Mouse (Mus musculus) forebrain, embryonic 15.5 days (tissue): ENCODE results near the gene Pfn2. TPM values are rescaled to one million over a fixed set of nuclear protein-coding genes. Genes with fewer than 3 reads are reported as not detected.
"Not testable (repeated sequence)": the region's sequence is repeated elsewhere in the genome, so short reads cannot be mapped to it uniquely, and the experiment has no call there.

Source experiments
- ATAC-seq: fragments of 200-750 bp; cut with Nextera tagmentation; replicated peaks from 2 replicates; pipeline ENCODE4 v1.8.0; 2017; ENCODE audit warnings: mild to moderate bottlenecking, moderate TSS enrichment, moderate library complexity
- H3K27ac ChIP-seq: fragments of 300-500 bp; sonication (generic); replicated peaks from 2 replicates; pipeline ENCODE4 v1.5.1; 2015; ENCODE audit warnings: mild to moderate bottlenecking, inconsistent platforms
- H3K27me3 ChIP-seq: fragments of 300-500 bp; sonication (generic); 2 replicates; pipeline ENCODE4 v1.6.1; 2015; ENCODE audit warnings: inconsistent platforms
- H3K36me3 ChIP-seq: fragments of 300-500 bp; sonication (generic); 2 replicates; pipeline ENCODE4 v1.6.1; 2015; ENCODE audit warnings: mild to moderate bottlenecking, inconsistent platforms
- H3K4me1 ChIP-seq: fragments of 300-500 bp; sonication (generic); 2 replicates; pipeline ENCODE4 v1.6.1; 2015; ENCODE audit warnings: inconsistent platforms
- H3K4me2 ChIP-seq: fragments of 300-500 bp; sonication (generic); replicated peaks from 2 replicates; pipeline ENCODE4 v1.6.1; 2015; ENCODE audit warnings: mild to moderate bottlenecking, inconsistent platforms
- H3K4me3 ChIP-seq: fragments of 300-500 bp; sonication (generic); 2 replicates; pipeline ENCODE4 v1.5.1; 2015; ENCODE audit warnings: mild to moderate bottlenecking, inconsistent platforms
- H3K9ac ChIP-seq: fragments of 300-500 bp; sonication (generic); replicated peaks from 2 replicates; pipeline ENCODE4 v1.6.1; 2015; ENCODE audit warnings: mild to moderate bottlenecking, inconsistent platforms
- H3K9me3 ChIP-seq: fragments of 300-500 bp; sonication (generic); 2 replicates; pipeline ENCODE4 v1.6.1; 2016; ENCODE audit warnings: inconsistent platforms
- WGBS: fragments of 180-500 bp; shearing (Covaris S2); methylation state at CpG from one replicate; pipeline ENCODE4 v1.1.7; 2015; ENCODE audit warnings: mixed read lengths; 5-methylcytosine and 5-hydroxymethylcytosine counted together
- polyA plus RNA-seq: library from polyadenylated mRNA; unstranded; fragments of >200 nt; fragmentation: Nextera tagmentation; extraction: Ambion mirVana; gene quantifications from 2 replicates; pipeline ENCODE4 v1.2.1, GENCODE M21; 2015

Gene Pfn2
- 549 and 593 TPM in 2 replicates for polyA plus RNA-seq

GRCm38 (mm10) chr3:57847760-57848185 is at the start of gene Pfn2:
Pfn2 (minus strand) TSS chr3:57848079.
- H3K9me3 ChIP-seq = no peaks in the 10 kb centered on the region
- ATAC-seq = peak; percentile 90
- WGBS = 1% methylated on average over 51 of the region's 52 CpGs

DNA sequence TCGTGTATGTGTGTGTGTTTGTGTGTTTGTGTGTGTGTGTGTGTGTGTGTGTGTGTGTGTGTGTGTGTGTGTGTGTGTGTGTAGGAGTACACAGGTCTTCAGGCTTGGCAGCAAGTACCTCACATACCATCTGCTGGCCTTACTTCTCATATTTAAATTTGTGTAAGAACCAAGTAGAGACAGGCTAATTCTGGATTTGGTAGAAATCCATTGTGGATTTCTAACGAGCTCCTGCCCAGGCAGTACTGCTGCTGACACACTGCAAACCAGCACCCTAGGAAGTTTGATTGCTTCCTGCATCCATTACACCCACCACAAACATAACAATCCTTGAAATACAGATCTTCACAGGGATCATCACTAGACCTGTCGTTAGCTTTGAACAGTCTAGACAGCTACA is 35.1 kb upstream of the Pfn2 start:
- Histone ChIP-seq H3K36me3 (no peaks in the 10 kb centered on the region), H3K27me3 (no peaks in the 10 kb centered on the region), H3K4me3 (no peak overlapping the region), H3K27ac (no peak overlapping the region), H3K9me3 (no peaks in the 10 kb centered on the region), H3K4me2 (no peak overlapping the region), H3K9ac (no peak overlapping the region), H3K4me1 (no peaks in the 10 kb centered on the region)
- ATAC-seq = no peak
- WGBS = 62% methylated on average over 3 of the region's 3 CpGs

More at GRCm38 (mm10) chr3:57847760-57848185, at the start of gene Pfn2:
- Histone ChIP-seq H3K27me3 (no peaks in the 10 kb centered on the region), H3K27ac (peak within 1 kb of the TSS; percentile 96), H3K4me1 (peaks cover 27% of the 10 kb centered on the region), H3K4me2 (peak within 1 kb of the TSS; percentile 75), H3K36me3 (peaks cover 14% of the 10 kb centered on the region), H3K9ac (peak within 1 kb of the TSS; percentile 77), H3K4me3 (peak within 1 kb of the TSS; percentile 59)

DNA sequence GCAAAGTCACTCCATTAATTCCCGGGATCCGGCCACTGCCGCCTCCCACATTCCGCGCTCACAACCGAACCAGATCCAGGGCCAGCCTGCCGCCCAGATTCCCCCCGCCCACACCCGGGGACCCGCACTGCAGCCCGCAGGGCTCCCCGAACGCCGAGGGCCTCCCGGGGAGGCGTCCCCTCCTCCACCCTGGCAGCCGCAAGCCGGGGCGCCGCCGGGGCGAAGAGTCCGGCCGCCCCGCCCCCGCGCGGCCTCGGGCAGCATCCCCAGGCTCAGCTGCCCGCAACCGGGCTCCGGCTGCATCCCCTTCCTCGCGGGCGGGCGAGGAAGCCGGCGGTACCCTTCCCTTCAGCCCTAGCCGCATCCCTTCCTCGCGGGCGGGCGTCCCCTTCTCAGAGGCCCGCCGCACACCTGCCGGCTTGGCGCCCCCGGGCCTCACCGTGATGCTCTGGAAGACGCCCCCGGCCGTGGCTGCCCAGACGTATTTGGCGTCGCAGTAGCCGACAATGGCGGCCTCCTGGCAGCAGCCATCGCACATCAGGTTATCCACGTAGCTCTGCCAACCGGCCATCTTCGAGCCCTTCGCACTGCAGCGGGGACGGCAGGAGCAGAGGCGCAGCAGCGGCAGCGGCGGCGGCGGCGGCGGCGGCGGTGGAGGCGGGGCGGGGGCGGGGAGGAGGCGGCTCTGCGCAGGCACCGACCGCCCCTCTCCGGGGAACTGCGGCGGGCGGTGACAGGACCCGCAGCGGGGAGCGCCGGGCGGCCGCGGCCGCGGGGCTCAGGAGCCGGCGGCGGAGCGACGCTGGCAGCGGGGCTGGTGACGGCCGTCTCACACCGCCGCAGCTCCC is 743 bp downstream of the Pfn2 start:
- WGBS = under 1% methylated on average over 99 of the region's 104 CpGs
- peak; percentile 87 for ATAC-seq
- peak overlapping the region; percentile 77 for H3K9ac ChIP-seq
- peak overlapping the region; percentile 96 for H3K27ac ChIP-seq
- peaks cover 20% of the 10 kb centered on the region for H3K36me3 ChIP-seq
- H3K27me3 ChIP-seq = no peaks in the 10 kb centered on the region
- H3K9me3 ChIP-seq = no peaks in the 10 kb centered on the region
- H3K4me3 ChIP-seq = peak overlapping the region; percentile 59
- peak overlapping the region; percentile 75 for H3K4me2 ChIP-seq
- H3K4me1 ChIP-seq = peaks cover 31% of the 10 kb centered on the region

DNA sequence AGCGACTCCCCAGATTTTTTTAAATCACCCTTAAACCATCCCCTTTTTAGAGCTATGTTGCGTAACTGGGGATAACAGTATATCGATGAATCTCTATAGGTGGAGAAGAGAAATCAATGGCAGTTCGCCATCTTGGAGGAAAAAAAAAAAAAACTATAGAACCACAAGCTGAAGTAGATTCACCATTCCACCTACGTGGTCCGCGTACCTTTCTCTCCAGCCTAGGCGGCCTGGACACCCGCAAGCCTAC is 1.3 kb downstream of the Pfn2 start:
- Histone ChIP-seq H3K4me1 (peaks cover 31% of the 10 kb centered on the region), H3K27me3 (no peaks in the 10 kb centered on the region), H3K9me3 (no peaks in the 10 kb centered on the region), H3K4me3 (peak overlapping the region; percentile 59), H3K36me3 (peaks cover 25% of the 10 kb centered on the region), H3K4me2 (peak overlapping the region; percentile 75), H3K27ac (peak overlapping the region; percentile 96), H3K9ac (peak overlapping the region; percentile 77)
- ATAC-seq = 0 out of 2 replicates have a peak, but pooled peaks have one; percentile 1
- under 1% methylated on average over 9 of the region's 9 CpGs for WGBS

- WGBS = 4% methylated on average over 11 of the region's 11 CpGs
- H3K4me1 ChIP-seq = peaks cover 31% of the 10 kb centered on the region
- H3K27ac ChIP-seq = peak overlapping the region; percentile 96
- ATAC-seq = no peak
- peak overlapping the region; percentile 59 for H3K4me3 ChIP-seq
- no peaks in the 10 kb centered on the region for H3K9me3 ChIP-seq
- peaks cover 30% of the 10 kb centered on the region for H3K36me3 ChIP-seq
- peak overlapping the region; percentile 77 for H3K9ac ChIP-seq
- H3K4me2 ChIP-seq = peak overlapping the region; percentile 75
- no peaks in the 10 kb centered on the region for H3K27me3 ChIP-seq
Measured at GRCm38 (mm10) chr3:57845786-57846661, 1.9 kb downstream of the Pfn2 start.

GRCm38 (mm10) chr3:57843775-57844174 is 4.1 kb downstream of the Pfn2 start:
- H3K4me3 ChIP-seq = no peak overlapping the region

GRCm38 (mm10) chr3:57836911-57837310 is 11.0 kb downstream of the Pfn2 start:
- Histone ChIP-seq H3K27ac (no peak overlapping the region), H3K9me3 (no peaks in the 10 kb centered on the region), H3K36me3 (peaks cover 38% of the 10 kb centered on the region), H3K9ac (no peak overlapping the region), H3K4me2 (no peak overlapping the region), H3K4me3 (no peak overlapping the region), H3K4me1 (no peaks in the 10 kb centered on the region), H3K27me3 (no peaks in the 10 kb centered on the region)
- ATAC-seq = no peak
- WGBS = 81% methylated on average over 4 of the region's 4 CpGs

More at GRCm38 (mm10) chr3:57843775-57844174, 4.1 kb downstream of the Pfn2 start:
- Histone ChIP-seq H3K9me3 (no peaks in the 10 kb centered on the region), H3K27me3 (no peaks in the 10 kb centered on the region), H3K27ac (no peak overlapping the region), H3K9ac (no peak overlapping the region), H3K4me1 (peaks cover 31% of the 10 kb centered on the region), H3K4me2 (no peak overlapping the region), H3K36me3 (peaks cover 42% of the 10 kb centered on the region)
- ATAC-seq = no peak

DNA sequence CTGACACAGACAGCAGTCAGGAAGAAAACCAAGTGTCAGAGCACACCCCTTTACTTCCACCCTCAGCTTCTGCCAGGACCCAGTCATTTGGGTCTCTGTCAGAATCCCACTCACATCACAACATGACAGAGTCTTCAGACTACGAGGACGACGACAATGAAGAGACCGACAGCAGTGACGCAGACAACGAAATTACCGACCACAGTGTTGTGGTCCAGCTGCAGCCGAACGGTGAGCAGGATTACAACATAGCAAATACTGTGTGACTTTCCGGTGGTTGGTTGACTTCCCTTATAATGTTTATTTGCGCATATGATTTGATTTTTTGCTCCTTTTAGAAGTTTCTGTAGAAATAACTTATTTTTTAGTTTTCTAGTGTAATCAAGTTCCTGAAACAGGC is 14.3 kb downstream of the Pfn2 start:
- ATAC-seq = no peak
- H3K9me3 ChIP-seq = no peaks in the 10 kb centered on the region
- no peak overlapping the region for H3K9ac ChIP-seq
- H3K4me1 ChIP-seq = no peaks in the 10 kb centered on the region
- no peak overlapping the region for H3K27ac ChIP-seq
- peaks cover 26% of the 10 kb centered on the region for H3K36me3 ChIP-seq
- H3K27me3 ChIP-seq = no peaks in the 10 kb centered on the region
- H3K4me2 ChIP-seq = no peak overlapping the region
- 86% methylated on average over 11 of the region's 11 CpGs for WGBS
- no peak overlapping the region for H3K4me3 ChIP-seq

GRCm38 (mm10) chr3:57825866-57826265 is 22.0 kb downstream of the Pfn2 start:
- no peaks in the 10 kb centered on the region for H3K9me3 ChIP-seq

DNA sequence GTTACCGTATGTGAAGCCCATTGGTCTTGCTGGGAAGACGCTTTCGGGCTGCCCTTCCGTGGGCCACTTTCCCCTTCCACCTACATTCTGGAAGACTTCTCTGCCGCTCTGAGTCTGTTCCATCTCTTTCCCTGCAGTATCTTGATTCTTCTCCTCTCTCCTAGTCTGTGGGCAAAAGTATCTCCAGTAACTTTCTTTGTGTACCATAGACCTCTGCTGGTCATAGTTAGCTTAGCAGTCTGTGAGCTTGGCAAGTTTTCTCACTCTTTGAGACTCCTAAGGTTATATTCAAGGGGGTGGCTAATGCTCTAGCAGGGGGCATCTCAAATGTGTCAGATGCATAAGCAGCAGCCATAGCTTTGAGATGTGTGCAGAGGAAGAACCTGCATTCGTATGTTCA is 32.4 kb downstream of the Pfn2 start:
- no peak overlapping the region for H3K4me3 ChIP-seq
- no peaks in the 10 kb centered on the region for H3K9me3 ChIP-seq
- H3K36me3 ChIP-seq = no peaks in the 10 kb centered on the region
- peak; percentile 78 for ATAC-seq
- no peaks in the 10 kb centered on the region for H3K4me1 ChIP-seq
- H3K27me3 ChIP-seq = no peaks in the 10 kb centered on the region
- no peak overlapping the region for H3K27ac ChIP-seq
- H3K9ac ChIP-seq = no peak overlapping the region
- 86% methylated on average over 6 of the region's 6 CpGs for WGBS
- no peak overlapping the region for H3K4me2 ChIP-seq

More at GRCm38 (mm10) chr3:57825866-57826265, 22.0 kb downstream of the Pfn2 start:
- WGBS = 89% methylated on average over 3 of the region's 3 CpGs
- Histone ChIP-seq H3K4me2 (no peak overlapping the region), H3K9ac (no peak overlapping the region), H3K36me3 (peaks cover 19% of the 10 kb centered on the region; the same call in 1 of the 2 replicates), H3K27ac (no peak overlapping the region), H3K4me3 (no peak overlapping the region), H3K27me3 (no peaks in the 10 kb centered on the region), H3K4me1 (no peaks in the 10 kb centered on the region)
- no peak for ATAC-seq

DNA sequence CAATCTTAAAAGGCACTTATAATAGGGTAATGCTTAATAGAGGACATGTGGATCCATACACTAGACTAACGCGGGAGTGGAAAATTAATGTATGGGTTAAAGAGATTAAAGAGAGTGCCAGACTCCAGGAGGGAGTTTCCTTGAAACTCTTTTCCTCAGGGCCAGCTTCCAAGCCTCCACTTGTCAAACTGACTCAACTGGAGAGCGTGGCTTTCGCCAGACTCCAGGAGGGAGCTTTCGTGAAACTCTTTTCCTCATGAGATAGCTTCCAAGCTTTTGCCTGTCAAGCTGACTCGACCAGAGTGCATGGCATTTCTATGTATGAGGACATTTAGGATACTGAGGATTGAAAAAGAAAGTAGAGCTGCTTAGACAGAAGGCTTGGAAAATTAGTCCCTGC is 52.8 kb downstream of the Pfn2 start:
- 27% methylated on average over 6 of the region's 6 CpGs for WGBS

More for the DNA sequence above, 52.8 kb downstream of the Pfn2 start:
- not testable (repeated sequence) for H3K27ac ChIP-seq, H3K9me3 ChIP-seq, H3K4me2 ChIP-seq, H3K9ac ChIP-seq, H3K4me3 ChIP-seq, H3K36me3 ChIP-seq, H3K27me3 ChIP-seq, ATAC-seq
- H3K4me1 ChIP-seq = peaks cover 17% of the 10 kb centered on the region
